Mouse (Mus musculus) midbrain, embryonic 11.5 days (tissue): ENCODE measurements around the gene Gimap9. TPM values are rescaled to one million over a fixed set of nuclear protein-coding genes. Genes with fewer than 3 reads are reported as not detected.

Experiments
- ATAC-seq: fragments of 200-750 bp; cut with Nextera tagmentation; 2 replicates; pipeline ENCODE4 v1.8.0; 2017; ENCODE audit warnings: moderate TSS enrichment, moderate library complexity; ENCODE audit not compliant: low FRiP score
- DNase-seq: peaks from one replicate; pipeline ENCODE4 v3.0.0; 2015; ENCODE audit warnings: low spot score; ENCODE audit errors: missing footprints
- H3K27ac ChIP-seq: fragments of 300-500 bp; sonication (generic); 2 replicates; pipeline ENCODE4 v1.5.1; 2014; ENCODE audit warnings: low read depth, low read length
- H3K27me3 ChIP-seq: fragments of 300-500 bp; sonication (generic); 2 replicates; pipeline ENCODE4 v1.6.1; 2014; ENCODE audit warnings: mild to moderate bottlenecking, low read length, moderate library complexity, mixed read lengths; ENCODE audit not compliant: control insufficient read depth, insufficient read depth
- H3K36me3 ChIP-seq: fragments of 300-500 bp; sonication (generic); 2 replicates; pipeline ENCODE4 v1.6.1; 2014; ENCODE audit warnings: mild to moderate bottlenecking, low read length, moderate library complexity, mixed read lengths; ENCODE audit not compliant: control insufficient read depth, insufficient read depth
- H3K4me1 ChIP-seq: fragments of 300-500 bp; sonication (generic); 2 replicates; pipeline ENCODE4 v1.6.1; 2014; ENCODE audit warnings: low read length; ENCODE audit not compliant: control insufficient read depth, insufficient read depth
- H3K4me2 ChIP-seq: fragments of 300-500 bp; sonication (generic); 2 replicates; pipeline ENCODE4 v1.6.1; 2014; ENCODE audit warnings: mild to moderate bottlenecking, moderate library complexity
- H3K4me3 ChIP-seq: fragments of 300-500 bp; sonication (generic); 2 replicates; pipeline ENCODE4 v1.5.1; 2014; ENCODE audit warnings: low read depth, low read length
- H3K9ac ChIP-seq: fragments of 300-500 bp; sonication (generic); 2 replicates; pipeline ENCODE4 v1.6.1; 2014; ENCODE audit warnings: low read length
- H3K9me3 ChIP-seq: fragments of 300-500 bp; sonication (generic); 2 replicates; pipeline ENCODE4 v1.6.1; 2016; ENCODE audit warnings: low read length; ENCODE audit not compliant: control insufficient read depth
- WGBS: fragments of 180-500 bp; shearing (Covaris S2); extraction: QIAGEN DNeasy Blood & Tissue Kit; methylation state at CpG from one replicate; pipeline ENCODE4 v1.1.7; 2014; 5-methylcytosine and 5-hydroxymethylcytosine counted together
- polyA plus RNA-seq: library from polyadenylated mRNA; unstranded; fragments of >200 nt; fragmentation: Nextera tagmentation; extraction: Ambion mirVana; gene quantifications from 2 replicates; pipeline ENCODE4 v1.2.1, GENCODE M21; 2014

The Gimap9 gene
- polyA plus RNA-seq, 1 experiment from 2014 or later: 2.9 TPM

- no peak within 1 kb of the TSS for H3K4me2 ChIP-seq
- no peak within 1 kb of the TSS for H3K4me3 ChIP-seq
- H3K27me3 ChIP-seq: no peaks in the 10 kb centered on the region
- H3K27ac ChIP-seq: no peak within 1 kb of the TSS
- ATAC-seq (no peak), DNase-seq (no peak)
- WGBS: 57% methylated on average over 2 of the region's 2 CpGs
- no peaks in the 10 kb centered on the region for H3K4me1 ChIP-seq
- no peaks in the 10 kb centered on the region for H3K9me3 ChIP-seq
- H3K36me3 ChIP-seq: no peaks in the 10 kb centered on the region
- H3K9ac ChIP-seq: no peak within 1 kb of the TSS
Observed at GRCm38 (mm10) chr6:48718455-48718854, 42.5 kb downstream of the Gimap9 start, which contains the start of the genes Gm28053 and Gimap7. Gm28053 (plus strand) TSS chr6:48718607. Gimap7 (plus strand) TSS chr6:48718621.

- no peaks in the 10 kb centered on the region for H3K27me3 ChIP-seq
- H3K4me2 ChIP-seq: no peak overlapping the region
- no peak overlapping the region for H3K9ac ChIP-seq
- DNase-seq: no peak
- H3K36me3 ChIP-seq: no peaks in the 10 kb centered on the region
- ATAC-seq: no peak
- no peaks in the 10 kb centered on the region for H3K9me3 ChIP-seq
- 85% methylated on average over 4 of the region's 4 CpGs for WGBS
- 0 out of 2 replicates have a peak, but pooled peaks cover under 1% of the 10 kb centered on the region for H3K4me1 ChIP-seq
- H3K4me3 ChIP-seq: no peak overlapping the region
- H3K27ac ChIP-seq: no peak overlapping the region
Observed at GRCm38 (mm10) chr6:48720326-48720725, 44.4 kb downstream of the Gimap9 start.

DNA sequence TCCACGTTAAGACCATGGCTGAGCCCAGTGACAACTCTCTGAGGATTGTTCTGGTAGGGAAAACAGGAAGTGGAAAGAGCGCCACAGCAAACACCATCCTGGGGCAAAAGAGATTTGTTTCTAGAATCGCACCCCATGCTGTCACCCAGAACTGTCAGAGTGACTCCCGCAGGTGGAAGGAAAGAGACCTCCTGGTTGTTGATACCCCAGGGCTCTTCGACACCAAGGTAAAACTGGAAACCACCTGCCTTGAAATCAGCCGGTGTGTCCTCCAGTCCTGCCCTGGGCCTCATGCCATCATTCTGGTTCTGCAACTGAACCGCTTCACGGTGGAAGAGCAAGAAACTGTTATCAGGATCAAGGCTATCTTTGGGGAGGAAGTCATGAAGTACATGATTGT is 47.5 kb downstream of the Gimap9 start:
- WGBS: 86% methylated on average over 8 of the region's 8 CpGs
- Histone ChIP-seq H3K36me3 (no peaks in the 10 kb centered on the region), H3K4me1 (0 out of 2 replicates have a peak, but pooled peaks cover 2% of the 10 kb centered on the region), H3K4me2 (no peak overlapping the region), H3K9me3 (no peaks in the 10 kb centered on the region), H3K27ac (no peak overlapping the region), H3K27me3 (no peaks in the 10 kb centered on the region), H3K4me3 (no peak overlapping the region), H3K9ac (no peak overlapping the region)
- ATAC-seq (no peak), DNase-seq (no peak)

GRCm38 (mm10) chr6:48725476-48725875 is 49.5 kb downstream of the Gimap9 start:
- WGBS: 0% methylated on average over 1 of the region's 1 CpGs

DNA sequence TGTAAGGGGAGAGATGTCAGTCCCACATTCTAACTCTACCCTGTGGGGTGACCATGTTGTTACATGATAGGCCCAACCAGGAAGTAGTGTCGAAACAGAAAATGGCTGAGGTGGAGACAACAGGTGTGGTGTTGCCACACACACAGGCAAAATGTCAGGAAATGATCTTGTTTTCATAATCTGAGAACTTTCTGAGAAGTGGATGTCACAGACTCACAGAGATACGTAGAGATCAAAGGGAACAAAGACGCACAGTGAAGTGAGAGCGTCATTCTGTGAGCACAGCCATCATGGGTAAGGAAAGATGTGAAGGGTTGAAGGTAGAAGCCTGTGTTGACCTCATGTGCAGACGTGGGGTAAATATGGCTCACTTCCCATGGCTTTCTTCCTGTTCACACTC is 51.8 kb downstream of the Gimap9 start:
- H3K4me3 ChIP-seq: no peak overlapping the region
- H3K4me1 ChIP-seq: 0 out of 2 replicates have a peak, but pooled peaks cover 2% of the 10 kb centered on the region
- 86% methylated on average over 5 of the region's 5 CpGs for WGBS
- H3K27ac ChIP-seq: no peak overlapping the region
- DNase-seq: no peak
- no peaks in the 10 kb centered on the region for H3K9me3 ChIP-seq
- no peak overlapping the region for H3K9ac ChIP-seq
- H3K36me3 ChIP-seq: no peaks in the 10 kb centered on the region
- ATAC-seq: no peak
- no peaks in the 10 kb centered on the region for H3K27me3 ChIP-seq
- no peak overlapping the region for H3K4me2 ChIP-seq

More at GRCm38 (mm10) chr6:48725476-48725875, 49.5 kb downstream of the Gimap9 start:
- 0 out of 2 replicates have a peak, but pooled peaks cover 2% of the 10 kb centered on the region for H3K4me1 ChIP-seq
- no peak overlapping the region for H3K9ac ChIP-seq
- no peak overlapping the region for H3K27ac ChIP-seq
- no peak overlapping the region for H3K4me2 ChIP-seq
- DNase-seq (no peak), ATAC-seq (no peak)
- no peaks in the 10 kb centered on the region for H3K9me3 ChIP-seq
- H3K36me3 ChIP-seq: no peaks in the 10 kb centered on the region
- no peak overlapping the region for H3K4me3 ChIP-seq
- no peaks in the 10 kb centered on the region for H3K27me3 ChIP-seq

Other genes with a start within 250 kb of the Gimap9 start
- 12.7 and 14.3 TPM in 2 replicates for gene Zfp467, start 230.3 kb upstream of the Gimap9 start, polyA plus RNA-seq
- gene Sspo, start 227.9 kb upstream of the Gimap9 start, polyA plus RNA-seq: 0.10 and 0.23 TPM in 2 replicates
- 64.4 and 71.4 TPM in 2 replicates for gene Atp6v0e2, start 138.5 kb upstream of the Gimap9 start, polyA plus RNA-seq
- 15.5 and 15.9 TPM in 2 replicates for gene Lrrc61, start 121.3 kb upstream of the Gimap9 start, polyA plus RNA-seq
- gene Rarres2, start 103.3 kb upstream of the Gimap9 start, polyA plus RNA-seq: 1.4 and 1.6 TPM in 2 replicates
- not detected in 2 replicates for gene Gm45021, start 86.5 kb upstream of the Gimap9 start, polyA plus RNA-seq
- gene Repin1, start 82.2 kb upstream of the Gimap9 start, polyA plus RNA-seq: 39.9 and 44.1 TPM in 2 replicates
- not detected in 2 replicates for gene Gm44965, start 82.2 kb upstream of the Gimap9 start, polyA plus RNA-seq
- gene Zfp775, start 74.1 kb upstream of the Gimap9 start, polyA plus RNA-seq: 7.8 and 9.3 TPM in 2 replicates
- 0.52 and 0.82 TPM in 2 replicates for gene AI854703, start 49.4 kb upstream of the Gimap9 start, polyA plus RNA-seq
- gene Gimap8, start 28.9 kb upstream of the Gimap9 start, polyA plus RNA-seq: 0.18 and 0.25 TPM in 2 replicates
- gene Gimap4, start 8.4 kb downstream of the Gimap9 start, polyA plus RNA-seq: 4.8 and 5.6 TPM in 2 replicates
- gene Gimap6, start 32.1 kb downstream of the Gimap9 start, polyA plus RNA-seq: 7.1 and 7.3 TPM in 2 replicates
- gene Gm28053, start 42.5 kb downstream of the Gimap9 start, polyA plus RNA-seq: 0.75 and 1.3 TPM in 2 replicates
- gene Gimap7, start 42.5 kb downstream of the Gimap9 start, polyA plus RNA-seq: not detected in 2 replicates
- gene Gimap1, start 62.9 kb downstream of the Gimap9 start, polyA plus RNA-seq: 4.7 TPM in 2 replicates
- 0.62 and 0.83 TPM in 2 replicates for gene Gimap5, start 70.1 kb downstream of the Gimap9 start, polyA plus RNA-seq
- not detected in 2 replicates for gene Gimap3, start 94.7 kb downstream of the Gimap9 start, polyA plus RNA-seq
- gene Tmem176a, start 164.8 kb downstream of the Gimap9 start, polyA plus RNA-seq: 18.9 and 19.6 TPM in 2 replicates
- 54.8 and 58.8 TPM in 2 replicates for gene Tmem176b, start 165.4 kb downstream of the Gimap9 start, polyA plus RNA-seq
- 0.10 TPM in 1 of 2 replicates, not detected in the other for gene Aoc1, start 196.8 kb downstream of the Gimap9 start, polyA plus RNA-seq